8 mouse cellular contexts compared by ENCODE assay signal in the genomic region with DNA sequence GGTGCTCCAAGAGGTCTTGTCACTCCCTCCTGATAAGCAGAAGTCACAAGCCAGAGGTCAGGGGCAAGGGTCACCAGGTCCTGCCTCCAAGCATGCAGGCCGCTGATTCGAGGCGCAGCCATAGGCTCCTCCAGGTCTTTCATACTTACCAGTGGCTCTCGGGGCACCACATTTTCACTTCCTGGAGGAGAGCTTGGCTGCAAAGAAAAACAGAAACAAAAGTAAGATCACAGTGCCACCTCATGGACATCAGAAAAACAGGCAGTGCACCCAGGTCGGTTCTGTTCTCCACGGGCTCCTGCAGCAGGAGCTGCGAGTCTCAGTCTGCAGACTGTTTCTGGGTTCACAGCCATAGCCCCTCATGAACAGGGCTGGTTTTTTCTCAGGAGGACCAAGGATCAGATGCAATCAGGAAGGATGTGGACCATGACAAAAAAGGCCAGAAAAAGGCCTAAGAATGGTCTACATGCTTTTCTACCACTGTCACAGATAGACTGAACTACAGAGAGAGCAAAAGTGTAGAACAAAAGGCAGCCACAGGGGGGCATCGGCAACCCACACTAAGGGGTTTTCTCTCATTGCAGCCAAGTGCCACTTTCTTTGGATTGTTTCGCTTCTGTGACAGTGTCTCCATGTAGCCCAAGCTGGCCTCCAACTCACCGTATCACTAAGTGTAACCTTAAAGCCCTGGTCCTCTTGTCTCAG. TPM values are rescaled to one million over a fixed set of nuclear protein-coding genes. Genes with fewer than 3 reads are reported as not detected.
A peak's percentile ranks its signal among the peaks of the same experiment; 100 is the strongest.
DNase-seq lines count a peak whose midpoint lies in the region; ATAC-seq lines count a peak whose summit lies in the region.

No protein-coding gene starts in this region.

- H3K36me3 ChIP-seq in megakaryocyte, embryonic 14.5 days (replicated peaks; ENCODE audit: low read length), result peaks cover 42% of the 10 kb centered on the region

- H3K4me1 ChIP-seq in megakaryocyte, embryonic 14.5 days, result peaks cover 36% of the 10 kb centered on the region

- H3K9me3 ChIP-seq in megakaryocyte, embryonic 14.5 days, result peaks cover 3% of the 10 kb centered on the region

- DNase-seq in ZHBTc4 (ENCODE audit: low read depth, low spot score), result peak; percentile 86
- DNase-seq in gastrocnemius, postnatal 10 days, result peak; percentile 45
- DNase-seq in induced T-regulatory cell, adult 2 months (ENCODE audit: low read depth), result peak; percentile 89
- peak; percentile 47 to 50 for DNase-seq in left cerebral cortex, adult 8-10 months (ENCODE audit: low spot score in 2 of 2)
- DNase-seq in right cerebral cortex, postnatal 10 days (ENCODE audit: low spot score in 2 of 2), result peak; percentile 77 to 80
- peak; percentile 46 for DNase-seq in urinary bladder, postnatal 25 days (ENCODE audit: low spot score)

- peak; percentile 97 for ATAC-seq in common myeloid progenitor, adult 5-6 weeks (replicated peaks; ENCODE audit: low read depth, poor library complexity, severe bottlenecking)

- H3K27me3 ChIP-seq in megakaryocyte, embryonic 14.5 days (replicated peaks), result no peaks in the 10 kb centered on the region

- peak overlapping the region; percentile 78 for H3K4me3 ChIP-seq in megakaryocyte, embryonic 14.5 days (replicated peaks)

RNA-seq across cellular contexts. Expression of a gene that starts 23.7 kb away (rescaled TPM):
- total RNA-seq in common myeloid progenitor, adult 5-6 weeks (2017), result 11.9 and 12.1 TPM in 2 replicates
- total RNA-seq in gastrocnemius, postnatal 10 days (2021), result 10 to 100 TPM; 23.2 to 26.5 TPM
- total RNA-seq in left cerebral cortex, adult 8-10 months (2022), result 10 to 100 TPM; 51.7 to 61.3 (median 59.2) TPM
- 40.1 and 45.3 TPM in 2 replicates for polyA plus RNA-seq in megakaryocyte, embryonic 14.5 days (2012; ENCODE audit: insufficient read depth, low replicate concordance)

RNA-seq across cellular contexts. Expression of a gene that starts 27.9 kb away (rescaled TPM):
- total RNA-seq in common myeloid progenitor, adult 5-6 weeks (2017), result 19.1 and 22.9 TPM in 2 replicates
- 10 to 100 TPM; 36.3 to 39.5 TPM for total RNA-seq in gastrocnemius, postnatal 10 days (2021)
- total RNA-seq in left cerebral cortex, adult 8-10 months (2022), result 10 to 100 TPM; 55.8 to 62.6 (median 58.1) TPM
- polyA plus RNA-seq in megakaryocyte, embryonic 14.5 days (2012; ENCODE audit: insufficient read depth, low replicate concordance), result 1.9 and 3.8 TPM in 2 replicates

RNA-seq across cellular contexts. Expression of a gene that starts 50.5 kb away (rescaled TPM):
- not detected in 2 replicates for total RNA-seq in common myeloid progenitor, adult 5-6 weeks (2017)
- total RNA-seq in gastrocnemius, postnatal 10 days (2021), result under 1 TPM; 0.63 to 0.97 TPM
- total RNA-seq in left cerebral cortex, adult 8-10 months (2022), result 10 to 100 TPM in 3 of 4 experiments, 1 to 10 TPM in 1; 8.3 to 14.0 (median 11.0) TPM
- polyA plus RNA-seq in megakaryocyte, embryonic 14.5 days (2012; ENCODE audit: insufficient read depth, low replicate concordance), result 3.4 TPM in 1 of 2 replicates, not detected in the other

Comparison
In these comparisons a context has a peak if more than half of its experiments do, and no peak if none do; other contexts are left out.
1. Peak in every context shown above with its lines: DNase-seq, ATAC-seq and H3K4me3 ChIP-seq.